Mouse (Mus musculus) midbrain, postnatal 0 days (tissue): ENCODE results near the gene Fmo3. TPM values are rescaled to one million over a fixed set of nuclear protein-coding genes. Genes with fewer than 3 reads are reported as not detected.

ENCODE experiments used
- ATAC-seq: fragments of 200-750 bp; cut with Nextera tagmentation; 2 replicates; pipeline ENCODE4 v1.8.0; 2017; ENCODE audit warnings: moderate number of reproducible peaks, mild to moderate bottlenecking, moderate TSS enrichment, moderate library complexity; ENCODE audit not compliant: low FRiP score
- DNase-seq: peaks from one replicate; pipeline ENCODE4 v3.0.0-alpha.2; 2015; ENCODE audit warnings: low spot score
- H3K27ac ChIP-seq: fragments of 300-500 bp; sonication (generic); 2 replicates; pipeline ENCODE4 v1.5.1; 2014; ENCODE audit warnings: low read depth, mild to moderate bottlenecking, low read length, mixed read lengths
- H3K27me3 ChIP-seq: fragments of 300-500 bp; sonication (generic); 2 replicates; pipeline ENCODE4 v1.6.1; 2014; ENCODE audit warnings: low read length, control low read depth, mixed read lengths; ENCODE audit not compliant: insufficient read depth
- H3K36me3 ChIP-seq: fragments of 300-500 bp; sonication (generic); 2 replicates; pipeline ENCODE4 v1.6.1; 2014; ENCODE audit warnings: low read length, control low read depth, mixed read lengths; ENCODE audit not compliant: insufficient read depth
- H3K4me1 ChIP-seq: fragments of 300-500 bp; sonication (generic); 2 replicates; pipeline ENCODE4 v1.6.1; 2014; ENCODE audit warnings: mild to moderate bottlenecking, control low read depth, antibody characterized with exemption, low read length, mixed read lengths; ENCODE audit not compliant: insufficient read depth
- H3K4me2 ChIP-seq: fragments of 300-500 bp; sonication (generic); 2 replicates; pipeline ENCODE4 v1.6.1; 2014; ENCODE audit warnings: low read depth, mild to moderate bottlenecking, low read length, mixed read lengths; ENCODE audit not compliant: poor library complexity, severe bottlenecking
- H3K4me3 ChIP-seq: fragments of 300-500 bp; sonication (generic); 2 replicates; pipeline ENCODE4 v1.5.1; 2014; ENCODE audit warnings: low read depth, mild to moderate bottlenecking, low read length, moderate library complexity
- H3K9ac ChIP-seq: fragments of 300-500 bp; sonication (generic); replicated peaks from 2 replicates; pipeline ENCODE4 v1.6.1; 2014; ENCODE audit warnings: mild to moderate bottlenecking, low read length, moderate library complexity, mixed read lengths; ENCODE audit not compliant: poor library complexity, severe bottlenecking
- H3K9me3 ChIP-seq: fragments of 300-500 bp; sonication (generic); 2 replicates; pipeline ENCODE4 v1.6.1; 2016; ENCODE audit warnings: low read length, control low read depth
- CTCF ChIP-seq: IDR thresholded peaks from 2 replicates; pipeline ENCODE4 v1.5.1; 2016; ENCODE audit warnings: antibody characterized with exemption, mild to moderate bottlenecking
- WGBS: fragments of 180-500 bp; shearing (Covaris S2); extraction: QIAGEN DNeasy Blood & Tissue Kit; methylation state at CpG from one replicate; pipeline ENCODE4 v1.1.7; 2014; 5-methylcytosine and 5-hydroxymethylcytosine counted together
- polyA plus RNA-seq: library from polyadenylated mRNA; unstranded; fragments of >200 nt; fragmentation: Nextera tagmentation; extraction: Ambion mirVana; gene quantifications from 2 replicates; pipeline ENCODE4 v1.2.1, GENCODE M21; 2015
- total RNA-seq: library from RNA; depleted of rRNA; stranded (reverse); fragments of >200 nt; gene quantifications from 2 replicates; pipeline ENCODE4 v1.2.3, GENCODE M21; 2014; rRNA removed

The Fmo3 gene
- total and polyA plus RNA-seq, 2 experiments from 2014 or later, result not detected

DNA sequence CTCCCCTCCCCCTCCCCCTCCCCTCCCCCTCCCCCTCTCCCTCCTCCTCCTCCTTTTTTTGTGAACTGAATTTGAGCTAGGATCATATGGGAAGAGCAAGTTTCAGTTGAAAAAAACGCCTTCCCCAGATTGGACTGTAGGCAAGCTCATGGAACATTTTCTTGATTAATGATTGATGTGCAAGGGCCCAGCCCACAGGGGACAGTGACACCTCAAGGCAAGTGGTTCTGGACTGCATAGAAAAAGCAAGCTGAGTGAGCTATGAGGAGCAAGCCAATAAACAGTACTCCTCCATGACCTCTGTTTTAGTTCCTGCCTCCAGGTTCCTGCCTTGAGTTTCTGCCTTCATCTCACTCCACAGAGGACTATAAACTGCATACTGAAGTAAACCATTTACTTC is 59.2 kb downstream of the Fmo3 start:
- WGBS, result 91% methylated on average over 1 of the region's 1 CpGs
- no peak for TF ChIP-seq CTCF
- H3K4me3 ChIP-seq, result no peak overlapping the region
- no peaks in the 10 kb centered on the region for H3K36me3 ChIP-seq
- no peaks in the 10 kb centered on the region for H3K27me3 ChIP-seq
- H3K9ac ChIP-seq, result no peak overlapping the region
- no peaks in the 10 kb centered on the region for H3K4me1 ChIP-seq
- H3K9me3 ChIP-seq, result no peaks in the 10 kb centered on the region
- no peak for DNase-seq
- ATAC-seq, result no peak
- no peak overlapping the region for H3K4me2 ChIP-seq
- H3K27ac ChIP-seq, result no peak overlapping the region

DNA sequence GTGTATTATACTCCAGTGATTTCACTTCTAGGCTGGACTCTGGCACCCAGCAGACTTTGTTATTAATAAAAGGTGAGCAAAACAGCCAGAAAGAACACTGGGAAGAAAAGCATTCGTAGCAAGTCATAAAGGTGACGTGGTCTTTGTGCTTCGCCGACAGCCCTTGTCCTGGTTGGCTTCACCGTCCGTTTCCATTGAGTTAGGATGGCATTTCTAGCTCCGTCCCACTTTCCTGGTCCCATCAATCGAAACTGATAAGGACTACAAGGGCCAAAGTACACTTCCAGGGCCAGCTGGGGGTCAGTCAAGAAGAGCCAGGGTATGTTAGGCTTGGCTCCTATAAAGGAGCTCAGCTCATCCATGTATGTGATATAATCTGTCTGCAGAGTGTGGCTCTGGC is 67.7 kb downstream of the Fmo3 start:
- ATAC-seq, result no peak
- WGBS, result 74% methylated on average over 8 of the region's 8 CpGs
- H3K9me3 ChIP-seq, result no peaks in the 10 kb centered on the region

DNA sequence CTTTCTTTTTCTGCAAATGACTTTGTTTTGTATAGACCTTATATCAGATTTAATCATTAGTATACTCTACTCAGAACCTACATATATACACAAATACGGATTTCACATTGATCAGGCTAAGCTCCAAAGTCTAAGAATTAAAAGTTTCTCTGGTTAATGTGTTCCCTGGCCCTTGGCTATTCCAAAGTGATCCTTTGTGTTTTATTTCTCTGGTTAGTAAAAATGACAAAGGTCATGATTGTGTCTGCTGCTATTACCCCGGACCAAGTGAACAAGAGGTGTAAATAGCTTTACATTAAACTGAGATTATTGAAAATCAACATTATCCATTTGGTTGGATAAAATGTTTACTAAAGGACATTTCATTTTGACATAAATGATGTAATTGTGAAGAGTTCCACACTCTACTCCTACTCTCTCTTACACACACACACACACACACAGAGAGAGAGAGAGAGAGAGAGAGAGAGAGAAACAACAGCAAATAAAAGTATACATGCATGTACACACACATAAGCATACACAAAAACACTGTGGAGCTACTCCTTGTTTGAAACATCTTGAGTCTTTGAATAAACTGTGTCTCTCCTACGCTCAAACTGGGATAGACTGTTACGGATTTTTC is 69.3 kb downstream of the Fmo3 start:
- 94% methylated on average over 4 of the region's 4 CpGs for WGBS
- Histone ChIP-seq H3K9ac (no peak overlapping the region), H3K4me3 (no peak overlapping the region), H3K27me3 (no peaks in the 10 kb centered on the region), H3K9me3 (no peaks in the 10 kb centered on the region), H3K4me2 (no peak overlapping the region), H3K36me3 (no peaks in the 10 kb centered on the region), H3K27ac (no peak overlapping the region), H3K4me1 (no peaks in the 10 kb centered on the region)
- DNase-seq (no peak), ATAC-seq (no peak)
- TF ChIP-seq CTCF, result no peak

More for the DNA sequence above, 67.7 kb downstream of the Fmo3 start:
- Histone ChIP-seq H3K4me2 (no peak overlapping the region), H3K36me3 (no peaks in the 10 kb centered on the region), H3K4me3 (no peak overlapping the region), H3K9ac (no peak overlapping the region), H3K27me3 (no peaks in the 10 kb centered on the region), H3K4me1 (no peaks in the 10 kb centered on the region), H3K27ac (no peak overlapping the region)
- no peak for DNase-seq
- TF ChIP-seq CTCF, result no peak

GRCm38 (mm10) chr1:162912085-162912484 is 72.2 kb downstream of the Fmo3 start:
- H3K9ac ChIP-seq, result no peak overlapping the region
- H3K4me1 ChIP-seq, result no peaks in the 10 kb centered on the region
- H3K4me2 ChIP-seq, result no peak overlapping the region
- H3K9me3 ChIP-seq, result no peaks in the 10 kb centered on the region
- no peaks in the 10 kb centered on the region for H3K27me3 ChIP-seq
- DNase-seq (no peak), ATAC-seq (no peak)
- H3K36me3 ChIP-seq, result no peaks in the 10 kb centered on the region
- H3K27ac ChIP-seq, result no peak overlapping the region
- no peak overlapping the region for H3K4me3 ChIP-seq
- TF ChIP-seq CTCF, result no peak

Other genes with a start within 250 kb of the Fmo3 start
- gene Prrc2c, start 244.0 kb downstream of the Fmo3 start, total RNA-seq, result 71.5 and 91.8 TPM in 2 replicates
- 121 and 155 TPM in 2 replicates for gene Prrc2c, start 244.0 kb downstream of the Fmo3 start, polyA plus RNA-seq
- 0.42 and 0.77 TPM in 2 replicates for gene Fmo4, start 170.6 kb downstream of the Fmo3 start, total RNA-seq
- gene Fmo4, start 170.6 kb downstream of the Fmo3 start, polyA plus RNA-seq, result 0.78 and 1.2 TPM in 2 replicates
- gene Fmo1, start 117.9 kb downstream of the Fmo3 start, total RNA-seq, result 69.1 and 77.2 TPM in 2 replicates
- 35.0 and 40.9 TPM in 2 replicates for gene Fmo1, start 117.9 kb downstream of the Fmo3 start, polyA plus RNA-seq
- gene Fmo2, start 85.8 kb downstream of the Fmo3 start, total RNA-seq, result 0.44 and 0.80 TPM in 2 replicates
- 0.06 and 0.14 TPM in 2 replicates for gene Fmo2, start 85.8 kb downstream of the Fmo3 start, polyA plus RNA-seq
- gene Fmo6, start 47.0 kb downstream of the Fmo3 start, total RNA-seq, result 0.11 TPM in 1 of 2 replicates, not detected in the other
- gene Fmo6, start 47.0 kb downstream of the Fmo3 start, polyA plus RNA-seq, result not detected in 2 replicates
- gene Mroh9, start 101.1 kb upstream of the Fmo3 start, total RNA-seq, result not detected in 2 replicates
- gene Mroh9, start 101.1 kb upstream of the Fmo3 start, polyA plus RNA-seq, result not detected in 2 replicates